Mouse (Mus musculus) gastrocnemius, adult 18-20 months (tissue): Measurements from ENCODE around the gene Adh7. TPM values are rescaled to one million over a fixed set of nuclear protein-coding genes. Genes with fewer than 3 reads are reported as not detected.
A peak's percentile ranks its signal among the peaks of the same experiment; 100 is the strongest.

ENCODE experiments used
- DNase-seq: peaks from one replicate; pipeline ENCODE4 v3.0.0; 2021; ENCODE audit warnings: low spot score
- total RNA-seq, 2 experiments: library from RNA; stranded (reverse); gene quantifications; 2 replicates each; pipeline ENCODE4 v1.2.3; 2021

The Adh7 gene
- total RNA-seq, 2 experiments from 2014 or later: 0.40 to 0.46 TPM

GRCm38 (mm10) chr3:138222952-138223351 is 5.4 kb downstream of the Adh7 start:
- peak; percentile 81 for DNase-seq

- no peak for DNase-seq
These were observed 6.9 kb downstream of the Adh7 start for GRCm38 (mm10) chr3:138224363-138224954.

GRCm38 (mm10) chr3:138225331-138225730 is 7.8 kb downstream of the Adh7 start:
- no peak for DNase-seq

GRCm38 (mm10) chr3:138225853-138226252 is 8.3 kb downstream of the Adh7 start:
- DNase-seq: no peak

- no peak for DNase-seq
These were observed 8.9 kb downstream of the Adh7 start for GRCm38 (mm10) chr3:138226476-138226875.

- no peak for DNase-seq
These were observed 9.5 kb downstream of the Adh7 start for GRCm38 (mm10) chr3:138227082-138227481.

- DNase-seq: no peak
These were observed 10.2 kb downstream of the Adh7 start for GRCm38 (mm10) chr3:138227782-138228181.

GRCm38 (mm10) chr3:138229448-138229847 is 11.9 kb downstream of the Adh7 start:
- no peak for DNase-seq

- no peak for DNase-seq
These were observed 12.7 kb downstream of the Adh7 start for GRCm38 (mm10) chr3:138230266-138230665.

- no peak for DNase-seq
These were observed 14.0 kb downstream of the Adh7 start for GRCm38 (mm10) chr3:138231531-138231930.

- DNase-seq: no peak
These were observed 19.1 kb downstream of the Adh7 start for GRCm38 (mm10) chr3:138236546-138237163.

GRCm38 (mm10) chr3:138238046-138238445 is 20.5 kb downstream of the Adh7 start:
- no peak for DNase-seq

- no peak for DNase-seq
These were observed 21.9 kb downstream of the Adh7 start for GRCm38 (mm10) chr3:138239461-138239860.

- no peak for DNase-seq
These were observed 22.9 kb downstream of the Adh7 start for GRCm38 (mm10) chr3:138240411-138240810.

GRCm38 (mm10) chr3:138240942-138241341 is 23.4 kb downstream of the Adh7 start:
- no peak for DNase-seq

- DNase-seq: no peak
These were observed 23.8 kb downstream of the Adh7 start for GRCm38 (mm10) chr3:138241371-138241770.

GRCm38 (mm10) chr3:138242021-138242726 is 24.6 kb downstream of the Adh7 start:
- no peak for DNase-seq

GRCm38 (mm10) chr3:138242933-138243332 is 25.4 kb downstream of the Adh7 start:
- DNase-seq: no peak

- no peak for DNase-seq
These were observed 26.8 kb downstream of the Adh7 start for GRCm38 (mm10) chr3:138244338-138244874.

GRCm38 (mm10) chr3:138246511-138247020 is 29.0 kb downstream of the Adh7 start:
- DNase-seq: no peak

- no peak for DNase-seq
These were observed 29.7 kb downstream of the Adh7 start for GRCm38 (mm10) chr3:138247241-138247640.

GRCm38 (mm10) chr3:138248011-138248410 is 30.5 kb downstream of the Adh7 start:
- DNase-seq: peak; percentile 38
